Mouse (Mus musculus): ENCODE measurements around the gene Gm20441. TPM values are rescaled to one million over a fixed set of nuclear protein-coding genes. Genes with fewer than 3 reads are reported as not detected.

Gene Gm20441
- polyA plus RNA-seq, 1 experiment from 2014 or later, result not detected

- Histone ChIP-seq H3K27me3 (ENCODE audit: control insufficient read depth, insufficient read depth, low read length) (no peaks in the 10 kb centered on the region), H3K4me1 (ENCODE audit: control insufficient read depth, insufficient read depth, low read length) (no peaks in the 10 kb centered on the region), H3K27ac (ENCODE audit: low read depth, low read length) (no peak overlapping the region), H3K4me3 (ENCODE audit: low read depth, low read length) (no peak overlapping the region), H3K9ac (ENCODE audit: low read depth, low read length) (no peak overlapping the region), H3K36me3 (ENCODE audit: control insufficient read depth, insufficient read depth, low read length) (no peaks in the 10 kb centered on the region), H3K9me3 (replicated peaks; ENCODE audit: control insufficient read depth, low read length) (0 out of 2 replicates have a peak, but pooled peaks cover 3% of the 10 kb centered on the region), H3K4me2 (no peak overlapping the region)
- WGBS (ENCODE audit: insufficient replicate concordance), result 79% methylated on average over 5 of the region's 5 CpGs
- ATAC-seq (replicated peaks; ENCODE audit: insufficient number of reproducible peaks, low FRiP score, low TSS enrichment), result no peak
Measured at GRCm38 (mm10) chr10:75819882-75820281, 39.1 kb upstream of the Gm20441 start.

GRCm38 (mm10) chr10:75818641-75819040 is 37.9 kb upstream of the Gm20441 start:
- Histone ChIP-seq H3K4me2 (no peak overlapping the region), H3K27ac (ENCODE audit: low read depth, low read length) (no peak overlapping the region), H3K36me3 (ENCODE audit: control insufficient read depth, insufficient read depth, low read length) (no peaks in the 10 kb centered on the region), H3K9me3 (replicated peaks; ENCODE audit: control insufficient read depth, low read length) (0 out of 2 replicates have a peak, but pooled peaks cover 3% of the 10 kb centered on the region), H3K4me1 (ENCODE audit: control insufficient read depth, insufficient read depth, low read length) (no peaks in the 10 kb centered on the region), H3K4me3 (ENCODE audit: low read depth, low read length) (no peak overlapping the region), H3K27me3 (ENCODE audit: control insufficient read depth, insufficient read depth, low read length) (no peaks in the 10 kb centered on the region), H3K9ac (ENCODE audit: low read depth, low read length) (no peak overlapping the region)
- 50% methylated on average over 10 of the region's 10 CpGs for WGBS (ENCODE audit: insufficient replicate concordance)
- ATAC-seq (replicated peaks; ENCODE audit: insufficient number of reproducible peaks, low FRiP score, low TSS enrichment), result no peak

GRCm38 (mm10) chr10:75804217-75804616 is 23.5 kb upstream of the Gm20441 start:
- no peak overlapping the region for H3K9ac ChIP-seq (ENCODE audit: low read depth, low read length)
- WGBS (ENCODE audit: insufficient replicate concordance), result 62% methylated on average over 2 of the region's 2 CpGs

GRCm38 (mm10) chr10:75798176-75798696 is 17.5 kb upstream of the Gm20441 start, which contains the start of gene Gstt1:
TSS of gene Gstt1 (minus strand) at chr10:75798584.
- H3K36me3 ChIP-seq (ENCODE audit: control insufficient read depth, insufficient read depth, low read length), result no peaks in the 10 kb centered on the region
- WGBS (ENCODE audit: insufficient replicate concordance), result 2% methylated on average over 18 of the region's 18 CpGs
- H3K27ac ChIP-seq (ENCODE audit: low read depth, low read length), result no peak within 1 kb of the TSS

More at GRCm38 (mm10) chr10:75804217-75804616, 23.5 kb upstream of the Gm20441 start:
- peaks cover 2% of the 10 kb centered on the region; the same call in 1 of the 2 replicates for H3K27me3 ChIP-seq (ENCODE audit: control insufficient read depth, insufficient read depth, low read length)
- H3K27ac ChIP-seq (ENCODE audit: low read depth, low read length), result no peak overlapping the region
- H3K36me3 ChIP-seq (ENCODE audit: control insufficient read depth, insufficient read depth, low read length), result no peaks in the 10 kb centered on the region
- H3K9me3 ChIP-seq (replicated peaks; ENCODE audit: control insufficient read depth, low read length), result no peaks in the 10 kb centered on the region
- no peaks in the 10 kb centered on the region for H3K4me1 ChIP-seq (ENCODE audit: control insufficient read depth, insufficient read depth, low read length)
- H3K4me2 ChIP-seq, result no peak overlapping the region
- no peak for ATAC-seq (replicated peaks; ENCODE audit: insufficient number of reproducible peaks, low FRiP score, low TSS enrichment)
- no peak overlapping the region for H3K4me3 ChIP-seq (ENCODE audit: low read depth, low read length)

GRCm38 (mm10) chr10:75797619-75798175 is 16.9 kb upstream of the Gm20441 start:
- Histone ChIP-seq H3K4me3 (ENCODE audit: low read depth, low read length) (peak overlapping the region; percentile 53), H3K4me1 (ENCODE audit: control insufficient read depth, insufficient read depth, low read length) (peaks cover 9% of the 10 kb centered on the region), H3K9me3 (replicated peaks; ENCODE audit: control insufficient read depth, low read length) (no peaks in the 10 kb centered on the region), H3K27ac (ENCODE audit: low read depth, low read length) (no peak overlapping the region), H3K27me3 (ENCODE audit: control insufficient read depth, insufficient read depth, low read length) (peaks cover 8% of the 10 kb centered on the region), H3K36me3 (ENCODE audit: control insufficient read depth, insufficient read depth, low read length) (no peaks in the 10 kb centered on the region), H3K9ac (ENCODE audit: low read depth, low read length) (peak overlapping the region; percentile 59), H3K4me2 (peak overlapping the region; percentile 95)
- ATAC-seq (replicated peaks; ENCODE audit: insufficient number of reproducible peaks, low FRiP score, low TSS enrichment), result peak; percentile 60; the same call in 1 of the 2 replicates
- under 1% methylated on average over 12 of the region's 12 CpGs for WGBS (ENCODE audit: insufficient replicate concordance)

More at GRCm38 (mm10) chr10:75798176-75798696, 17.5 kb upstream of the Gm20441 start, which contains the start of gene Gstt1:
- H3K4me1 ChIP-seq (ENCODE audit: control insufficient read depth, insufficient read depth, low read length), result peaks cover 9% of the 10 kb centered on the region
- H3K4me3 ChIP-seq (ENCODE audit: low read depth, low read length), result peak within 1 kb of the TSS; percentile 53
- H3K9me3 ChIP-seq (replicated peaks; ENCODE audit: control insufficient read depth, low read length), result no peaks in the 10 kb centered on the region
- peak within 1 kb of the TSS; percentile 95 for H3K4me2 ChIP-seq
- 0 out of 2 replicates have a peak, but pooled peaks have one; percentile 37 for ATAC-seq (replicated peaks; ENCODE audit: insufficient number of reproducible peaks, low FRiP score, low TSS enrichment)
- H3K9ac ChIP-seq (ENCODE audit: low read depth, low read length), result peak within 1 kb of the TSS; percentile 59
- peaks cover 8% of the 10 kb centered on the region for H3K27me3 ChIP-seq (ENCODE audit: control insufficient read depth, insufficient read depth, low read length)

- H3K4me1 ChIP-seq (ENCODE audit: control insufficient read depth, insufficient read depth, low read length), result peaks cover 9% of the 10 kb centered on the region
- no peaks in the 10 kb centered on the region for H3K36me3 ChIP-seq (ENCODE audit: control insufficient read depth, insufficient read depth, low read length)
- H3K4me2 ChIP-seq, result peak overlapping the region; percentile 95
- peak overlapping the region; percentile 53 for H3K4me3 ChIP-seq (ENCODE audit: low read depth, low read length)
- H3K27me3 ChIP-seq (ENCODE audit: control insufficient read depth, insufficient read depth, low read length), result peaks cover 8% of the 10 kb centered on the region
- no peaks in the 10 kb centered on the region for H3K9me3 ChIP-seq (replicated peaks; ENCODE audit: control insufficient read depth, low read length)
- H3K27ac ChIP-seq (ENCODE audit: low read depth, low read length), result no peak overlapping the region
- WGBS (ENCODE audit: insufficient replicate concordance), result 33% methylated on average over 11 of the region's 11 CpGs
- no peak for ATAC-seq (replicated peaks; ENCODE audit: insufficient number of reproducible peaks, low FRiP score, low TSS enrichment)
- no peak overlapping the region; the same call in 1 of the 2 replicates for H3K9ac ChIP-seq (ENCODE audit: low read depth, low read length)
Measured at GRCm38 (mm10) chr10:75796731-75797516, 16.2 kb upstream of the Gm20441 start.

- Histone ChIP-seq H3K4me1 (ENCODE audit: control insufficient read depth, insufficient read depth, low read length) (peaks cover 9% of the 10 kb centered on the region), H3K9ac (ENCODE audit: low read depth, low read length) (no peak overlapping the region), H3K27ac (ENCODE audit: low read depth, low read length) (no peak overlapping the region), H3K4me3 (ENCODE audit: low read depth, low read length) (no peak overlapping the region), H3K36me3 (ENCODE audit: control insufficient read depth, insufficient read depth, low read length) (no peaks in the 10 kb centered on the region), H3K27me3 (ENCODE audit: control insufficient read depth, insufficient read depth, low read length) (peaks cover 8% of the 10 kb centered on the region), H3K4me2 (no peak overlapping the region), H3K9me3 (replicated peaks; ENCODE audit: control insufficient read depth, low read length) (no peaks in the 10 kb centered on the region)
- WGBS (ENCODE audit: insufficient replicate concordance), result 35% methylated on average over 3 of the region's 3 CpGs
- no peak for ATAC-seq (replicated peaks; ENCODE audit: insufficient number of reproducible peaks, low FRiP score, low TSS enrichment)
Measured at GRCm38 (mm10) chr10:75794880-75795279, 14.1 kb upstream of the Gm20441 start.

GRCm38 (mm10) chr10:75790773-75791172 is 10.0 kb upstream of the Gm20441 start:
- no peak overlapping the region for H3K9ac ChIP-seq (ENCODE audit: low read depth, low read length)
- no peaks in the 10 kb centered on the region for H3K4me1 ChIP-seq (ENCODE audit: control insufficient read depth, insufficient read depth, low read length)
- ATAC-seq (replicated peaks; ENCODE audit: insufficient number of reproducible peaks, low FRiP score, low TSS enrichment), result no peak
- H3K4me3 ChIP-seq (ENCODE audit: low read depth, low read length), result no peak overlapping the region
- H3K4me2 ChIP-seq, result no peak overlapping the region
- H3K27me3 ChIP-seq (ENCODE audit: control insufficient read depth, insufficient read depth, low read length), result no peaks in the 10 kb centered on the region
- no peaks in the 10 kb centered on the region for H3K36me3 ChIP-seq (ENCODE audit: control insufficient read depth, insufficient read depth, low read length)
- 20% methylated on average over 7 of the region's 7 CpGs for WGBS (ENCODE audit: insufficient replicate concordance)
- no peaks in the 10 kb centered on the region for H3K9me3 ChIP-seq (replicated peaks; ENCODE audit: control insufficient read depth, low read length)
- no peak overlapping the region for H3K27ac ChIP-seq (ENCODE audit: low read depth, low read length)
